8 mouse cellular contexts compared by ENCODE assay signal in the genomic region with DNA sequence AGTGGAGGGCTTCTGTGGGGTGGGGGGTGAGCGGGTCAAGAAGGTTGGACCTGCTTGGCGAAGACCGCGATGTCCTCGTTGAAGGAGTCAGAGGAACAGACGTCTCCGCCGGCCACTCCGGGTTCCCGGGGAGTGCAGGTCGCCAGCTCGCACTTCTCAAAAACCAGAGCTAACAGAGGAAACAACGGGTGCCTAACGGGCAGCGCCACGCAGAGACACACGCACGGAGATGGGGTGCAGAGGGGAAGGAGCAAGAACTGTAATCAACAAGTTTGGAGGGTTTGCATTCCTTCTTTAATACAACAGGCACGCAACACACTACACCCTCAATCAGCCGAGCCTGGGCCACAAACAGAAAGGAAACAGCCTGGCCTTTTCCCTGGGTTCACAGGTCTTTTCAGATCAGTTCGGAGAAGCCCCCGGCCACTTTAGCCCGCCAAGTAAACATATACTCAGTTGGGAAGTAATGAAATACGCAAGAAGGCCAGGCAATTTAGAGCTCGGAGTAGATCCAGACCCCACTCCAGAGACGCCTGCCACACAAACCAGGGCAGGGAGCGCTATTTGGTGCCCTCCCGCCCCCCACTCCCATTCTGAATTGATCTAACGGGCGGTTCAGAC. TPM values are rescaled to one million over a fixed set of nuclear protein-coding genes. Genes with fewer than 3 reads are reported as not detected.
A peak's percentile ranks its signal among the peaks of the same experiment; 100 is the strongest.
DNase-seq lines count a peak whose midpoint lies in the region; ATAC-seq and TF ChIP-seq lines count a peak whose summit lies in the region.

No protein-coding gene starts in this region.

- no peaks in the 10 kb centered on the region; the same call in 1 of the 2 replicates for H3K4me1 ChIP-seq in bone marrow macrophage, adult 2 months (ENCODE audit: control insufficient read depth, insufficient read depth, low read length)
- H3K4me1 ChIP-seq in heart, postnatal 0 days (ENCODE audit: control insufficient read depth, insufficient read depth): peaks cover 7% of the 10 kb centered on the region; the same call in 1 of the 2 replicates

- peak overlapping the region; percentile 98 for H3K9ac ChIP-seq in heart, postnatal 0 days (replicated peaks; ENCODE audit: low read depth, low read length)

- ATAC-seq in heart, postnatal 0 days (ENCODE audit: insufficient read depth, low read depth): no peak

- no peak for TF ChIP-seq EP300 in heart, postnatal 0 days (IDR thresholded peaks at IDR 0.05; ENCODE audit: low read depth)

- peak; percentile 58 for DNase-seq in embryo, embryonic 10 days (ENCODE audit: low spot score)
- no peak for DNase-seq in embryo, embryonic 9.5 days (ENCODE audit: extremely low spot score)
- peak; percentile 55 for DNase-seq in heart, postnatal 0 days (ENCODE audit: low spot score)
- peak; percentile 19 for DNase-seq in liver
- peak; percentile 44 for DNase-seq in retina, embryonic 14.5 days (ENCODE audit: low spot score)
- DNase-seq in urinary bladder, postnatal 25 days (ENCODE audit: low spot score): no peak
- no peak for DNase-seq in cerebellum, postnatal 4 days (ENCODE audit: low spot score in 2 of 2)

- peaks cover 16% of the 10 kb centered on the region for H3K36me3 ChIP-seq in heart, postnatal 0 days (replicated peaks; ENCODE audit: control insufficient read depth, insufficient read depth, low read length)

- peak overlapping the region; percentile 16 for H3K4me3 ChIP-seq in bone marrow macrophage, adult 2 months (ENCODE audit: insufficient read depth, low read length)
- peak overlapping the region; percentile 85 for H3K4me3 ChIP-seq in heart, postnatal 0 days (ENCODE audit: low read depth, low read length)

- H3K9me3 ChIP-seq in heart, postnatal 0 days (replicated peaks; ENCODE audit: control insufficient read depth, low read length): no peaks in the 10 kb centered on the region

- TF ChIP-seq CTCF in bone marrow macrophage, adult 2 months (IDR thresholded peaks at IDR 0.05; ENCODE audit: low read depth, low read length): no peak
- TF ChIP-seq CTCF in heart, postnatal 0 days (IDR thresholded peaks at IDR 0.05; ENCODE audit: low read depth): no peak

- peak overlapping the region; percentile 86 for H3K4me2 ChIP-seq in heart, postnatal 0 days (ENCODE audit: low read depth, low read length)

- WGBS in heart, postnatal 0 days: 5% methylated on average over 30 of the region's 30 CpGs

- H3K27me3 ChIP-seq in heart, postnatal 0 days (ENCODE audit: control insufficient read depth, insufficient read depth, low read length): no peaks in the 10 kb centered on the region

- TF ChIP-seq POLR2A in bone marrow macrophage, adult 2 months (IDR thresholded peaks at IDR 0.05; ENCODE audit: borderline replicate concordance, low read depth, low read length): no peak

- H3K27ac ChIP-seq in bone marrow macrophage, adult 2 months (ENCODE audit: insufficient read depth, low read depth, low read length): no peak overlapping the region
- H3K27ac ChIP-seq in heart, postnatal 0 days (ENCODE audit: low read depth): peak overlapping the region; percentile 96

RNA-seq across cellular contexts. Expression of gene Meis2, which starts 4.1 kb away (rescaled TPM):
- polyA plus RNA-seq in bone marrow macrophage, adult 2 months (2012; ENCODE audit: insufficient read depth, insufficient read length, missing spikeins): not detected in 2 replicates
- 30.5 and 42.2 TPM in 2 replicates for total RNA-seq in heart, postnatal 0 days (2014; rRNA removed; ENCODE audit: low replicate concordance)
- polyA plus RNA-seq in heart, postnatal 0 days (2015; fragmentation: Nextera tagmentation; extraction: Ambion mirVana): 15.4 and 15.7 TPM in 2 replicates

Comparison
In these comparisons a context has a peak if more than half of its experiments do, and no peak if none do; other contexts are left out.
1. DNase-seq: peak in embryo, embryonic 10 days (single experiment), heart, postnatal 0 days (single experiment), liver (single experiment) and retina, embryonic 14.5 days (single experiment); none in embryo, embryonic 9.5 days (single experiment), urinary bladder, postnatal 25 days (single experiment) and cerebellum, postnatal 4 days (0 of 2).
2. RNA of gene Meis2, which starts 4.1 kb away (polyA plus RNA-seq): 15.4 to 15.7 TPM in heart, postnatal 0 days; not detected in bone marrow macrophage, adult 2 months; every median in the first group is over 10 times any median in the second.